Mouse (Mus musculus) CD4-positive naive resting alpha-beta T cell, adult 57 days (primary cell): ENCODE measurements around the gene Tsga10. TPM values are rescaled to one million over a fixed set of nuclear protein-coding genes. Genes with fewer than 3 reads are reported as not detected.

Experiments
- total RNA-seq: library from RNA; stranded (reverse); gene quantifications from one replicate; pipeline ENCODE4 v1.2.4, GENCODE M21; 2023

Gene Tsga10
- total RNA-seq: 3.0 TPM

DNA sequence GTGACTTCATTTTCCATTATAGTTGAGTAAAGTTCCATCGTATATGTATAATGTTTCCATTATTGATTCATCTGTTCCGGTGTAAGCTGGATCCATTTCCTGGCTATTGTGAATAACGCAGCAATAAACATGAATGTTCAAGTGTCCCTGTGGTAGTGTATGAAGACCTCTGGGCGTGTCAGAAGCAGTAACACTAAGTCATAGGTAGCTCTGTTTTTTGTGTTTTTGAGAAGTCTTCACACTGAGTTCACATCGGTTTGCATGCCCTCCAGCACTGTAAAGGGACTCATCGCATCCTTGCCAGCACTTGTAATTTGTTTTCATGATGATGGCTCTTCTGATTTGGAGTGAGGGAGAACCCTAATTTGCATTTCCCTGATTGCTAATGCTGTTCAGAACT, at the start of gene Tsga10:
Gene Tsga10 (minus strand): TSS at position 144 of the 400 bp plus-strand sequence.

GRCm38 (mm10) chr1:37890025-37890652, 23.9 kb upstream of the Tsga10 start, which contains the start of the genes Mitd1 and Mrpl30:
TSS of gene Mitd1 (minus strand) at chr1:37890411.
TSS of gene Mrpl30 (plus strand) at chr1:37890477.

GRCm38 (mm10) chr1:37871704-37872103, 5.5 kb upstream of the Tsga10 start, which contains the start of gene Lipt1:
TSS of gene Lipt1 (plus strand) at chr1:37871738.

DNA sequence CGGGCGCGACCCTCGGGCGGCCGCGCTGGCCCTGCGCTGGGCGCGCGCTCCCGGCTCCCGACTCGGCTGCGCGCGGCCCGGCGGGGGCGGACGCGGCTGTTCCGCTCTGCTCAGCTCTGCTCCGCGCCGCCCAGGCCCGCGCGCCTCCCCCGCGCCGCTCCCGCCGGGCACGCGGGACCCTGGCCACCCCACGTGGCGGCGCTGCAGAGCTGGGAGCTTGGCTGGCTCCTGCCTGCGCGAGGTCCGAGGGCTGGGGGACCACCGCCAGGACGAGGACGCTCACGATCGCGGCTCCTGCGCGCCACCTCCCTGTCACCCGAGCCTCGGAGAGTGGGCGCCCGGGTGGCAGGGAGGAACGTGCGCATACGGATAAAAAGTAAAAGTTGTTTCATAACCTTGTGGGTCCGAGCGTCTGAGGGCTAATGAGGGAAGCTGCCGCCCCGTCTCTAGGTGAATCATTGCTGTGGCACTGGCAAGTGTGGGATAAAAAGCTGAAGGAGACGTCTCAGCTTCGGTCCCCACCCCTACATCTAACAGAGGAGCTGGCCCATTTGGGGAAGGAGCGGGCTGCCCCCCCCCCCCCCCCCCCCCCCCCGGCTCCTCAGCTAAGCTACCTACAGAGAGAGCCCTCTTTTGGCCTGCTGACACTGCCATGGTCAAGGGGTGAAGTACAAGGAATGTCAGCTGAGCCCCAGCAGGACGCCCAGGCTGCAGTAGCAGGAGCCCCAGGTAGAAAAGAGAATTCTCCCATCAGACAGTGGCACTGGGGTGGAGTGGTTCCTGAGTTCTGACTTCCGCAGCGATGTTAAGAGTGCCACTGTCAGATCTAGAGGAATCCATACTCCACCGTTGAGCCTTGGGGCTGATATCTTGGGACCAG, 146.2 kb downstream of the Tsga10 start, which contains the start of gene 2010300C02Rik:
Gene 2010300C02Rik (minus strand): TSS at position 325 of the 880 bp plus-strand sequence.

Other genes starting within 250 kb of the Tsga10 start
- 1.6 TPM for gene 2010300C02Rik, start 146.3 kb downstream of the Tsga10 start, total RNA-seq
- 1.5 TPM for gene Lipt1, start 5.3 kb upstream of the Tsga10 start, total RNA-seq
- 30.9 TPM for gene Mitd1, start 24.0 kb upstream of the Tsga10 start, total RNA-seq
- 149 TPM for gene Mrpl30, start 24.0 kb upstream of the Tsga10 start, total RNA-seq
- gene Lyg2, start 50.1 kb upstream of the Tsga10 start, total RNA-seq: not detected
- gene Lyg1, start 91.3 kb upstream of the Tsga10 start, total RNA-seq: not detected
- gene Txndc9, start 131.5 kb upstream of the Tsga10 start, total RNA-seq: 65.1 TPM
- 38.3 TPM for gene Eif5b, start 131.6 kb upstream of the Tsga10 start, total RNA-seq